Mouse (Mus musculus) heart, adult 18-20 months (tissue): ENCODE results near the gene Etfa. TPM values are rescaled to one million over a fixed set of nuclear protein-coding genes. Genes with fewer than 3 reads are reported as not detected.
A peak's percentile ranks its signal among the peaks of the same experiment; 100 is the strongest.

Experiments
- DNase-seq, 2 experiments: peaks; one replicate each; pipeline ENCODE4 v3.0.0; 2021 to 2022; ENCODE audit warnings: mixed read lengths in 1 of 2
- total RNA-seq, 2 experiments: library from RNA; stranded (reverse); gene quantifications; 2 replicates each; pipeline ENCODE4 v1.2.3; 2021

Etfa gene
- total RNA-seq, 2 experiments from 2014 or later, result 1,027 to 1,034 TPM

- DNase-seq, result peak; percentile 69 to 78
These were observed 486 bp downstream of the Etfa start for GRCm38 (mm10) chr9:55511521-55511993.

DNA sequence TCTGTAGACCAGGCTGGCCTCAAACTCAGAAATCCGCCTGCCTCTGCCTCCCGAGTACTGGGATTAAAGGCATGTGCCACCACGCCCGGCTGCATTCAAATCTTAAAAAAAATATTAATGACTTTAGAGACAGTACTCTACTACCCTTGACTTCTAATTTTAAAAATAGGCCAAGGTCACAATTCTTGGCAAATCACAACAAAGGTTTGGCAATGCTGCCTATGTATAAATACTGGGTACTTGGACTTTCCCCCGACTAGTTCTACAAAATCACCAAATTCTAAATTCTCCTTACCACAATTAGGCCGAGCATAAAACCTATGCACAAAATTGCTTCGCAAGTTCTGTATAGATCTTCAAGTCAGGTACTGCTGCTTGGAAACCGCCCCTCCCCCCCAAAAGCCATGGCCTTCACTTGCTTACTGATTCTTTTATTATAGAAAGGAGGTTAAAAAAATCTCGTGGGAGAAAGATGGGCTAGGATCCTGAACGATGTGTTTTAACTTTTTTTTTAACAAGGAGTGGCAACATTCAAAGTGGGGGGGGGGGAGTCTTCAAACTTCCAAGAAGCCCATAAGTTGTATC is 1.3 kb downstream of the Etfa start:
- peak; percentile 45 to 48 for DNase-seq

GRCm38 (mm10) chr9:55509731-55510130 is 2.3 kb downstream of the Etfa start:
- DNase-seq, result no peak

GRCm38 (mm10) chr9:55508701-55509100 is 3.3 kb downstream of the Etfa start:
- peak; percentile 52 to 58 for DNase-seq

DNA sequence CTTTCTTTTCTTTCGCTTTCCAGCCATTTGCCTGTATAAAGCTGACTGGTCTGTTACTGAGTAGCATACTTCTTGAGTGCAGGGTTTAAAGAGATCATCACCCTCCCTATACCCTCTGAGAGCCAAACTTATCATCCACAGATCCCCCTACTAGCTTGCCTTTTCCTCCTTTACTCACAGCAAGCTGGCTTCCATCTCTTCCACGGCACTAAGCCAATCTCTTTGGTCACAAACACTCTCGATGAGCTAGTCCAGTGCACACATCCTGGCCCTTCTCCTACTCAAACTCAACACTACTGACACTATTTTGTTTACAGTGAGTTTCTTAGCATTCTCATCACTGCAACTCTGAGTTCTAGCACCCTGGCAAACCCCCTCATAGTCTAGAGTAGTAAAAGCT is 4.1 kb downstream of the Etfa start:
- peak; percentile 72 to 82 for DNase-seq

DNA sequence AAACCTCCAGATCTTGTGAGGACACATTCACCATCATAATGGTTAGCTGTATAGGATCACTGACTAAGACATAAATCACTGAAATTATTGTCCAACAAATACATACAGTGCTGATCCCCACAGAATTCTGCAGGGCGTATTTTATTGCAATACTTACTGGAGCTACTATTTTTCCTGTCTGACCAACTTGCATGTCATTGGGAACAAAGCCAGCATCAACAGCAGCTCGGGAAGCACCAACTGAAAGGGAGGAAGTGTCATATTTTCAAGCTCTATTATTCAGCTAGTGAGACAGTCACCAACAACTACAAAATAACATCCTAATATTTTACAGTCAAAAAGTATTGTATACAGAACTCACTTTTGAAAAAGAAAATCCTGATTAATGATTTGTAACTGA is 29.9 kb downstream of the Etfa start:
- peak; percentile 26 to 27 for DNase-seq

GRCm38 (mm10) chr9:55478699-55479098 is 33.3 kb downstream of the Etfa start:
- DNase-seq, result no peak

DNA sequence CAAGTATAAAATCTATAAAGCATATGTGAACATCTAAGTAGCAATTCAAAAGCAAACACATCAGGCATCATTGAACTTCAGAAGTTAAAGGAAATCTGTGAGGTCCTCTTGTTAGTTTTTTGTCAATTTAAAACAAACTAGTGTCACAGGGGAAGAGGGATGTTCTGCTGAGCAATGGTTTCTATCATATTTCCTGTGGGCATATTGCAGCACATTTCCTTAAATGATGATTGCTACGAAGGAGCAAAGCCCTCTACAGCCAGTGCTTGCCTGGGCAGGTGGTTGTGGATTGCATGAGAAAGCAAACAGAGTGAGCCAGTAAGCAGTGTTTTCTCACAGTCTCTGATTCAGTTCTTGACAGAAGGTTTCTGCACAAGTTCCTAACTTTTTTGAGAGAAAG is 36.0 kb downstream of the Etfa start:
- no peak for DNase-seq

- DNase-seq, result peak in 1 of 2 experiments; percentile 26
These were observed 43.6 kb downstream of the Etfa start for GRCm38 (mm10) chr9:55468397-55468796.

- DNase-seq, result no peak
These were observed 58.7 kb downstream of the Etfa start for GRCm38 (mm10) chr9:55453366-55453765.

DNA sequence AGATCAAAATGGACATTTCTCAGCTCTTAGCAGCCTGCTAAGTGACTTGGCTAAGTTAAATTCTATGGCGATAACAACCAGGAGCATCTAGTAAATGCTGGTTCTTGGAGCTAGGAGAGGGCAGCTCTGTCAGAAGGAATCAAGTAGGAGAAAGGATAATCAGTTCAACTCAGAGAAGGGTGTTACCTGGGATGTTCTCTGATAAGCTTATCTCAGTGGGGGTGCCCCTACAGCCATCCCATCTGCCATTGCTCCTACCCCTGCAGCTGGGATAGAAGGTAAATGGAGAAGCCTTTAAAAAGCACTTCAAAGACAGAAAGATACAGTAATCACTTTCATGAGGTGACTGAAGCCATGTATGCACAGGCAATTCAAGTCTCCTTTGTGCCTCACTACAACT is 59.1 kb downstream of the Etfa start:
- DNase-seq, result no peak

DNA sequence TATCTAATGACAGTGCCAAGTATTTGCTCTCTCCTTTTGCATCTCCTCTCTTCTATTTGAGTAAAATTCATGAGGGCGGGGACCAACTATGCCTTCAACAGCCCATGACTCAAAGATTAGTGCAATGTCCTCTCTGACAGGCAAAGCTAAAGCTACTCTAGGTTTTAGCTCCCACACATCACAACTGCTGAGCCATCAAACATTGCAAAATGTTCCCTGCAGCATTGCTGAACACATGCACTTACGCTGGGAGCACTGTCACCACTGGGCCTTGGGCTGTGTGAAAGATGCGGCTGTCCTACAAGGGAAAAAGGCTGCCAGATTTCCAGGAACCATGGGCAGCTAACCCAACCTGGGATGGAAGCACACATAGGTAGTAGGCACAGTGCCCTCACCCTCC is 60.6 kb downstream of the Etfa start:
- DNase-seq, result no peak

- no peak for DNase-seq
These were observed 62.0 kb downstream of the Etfa start for GRCm38 (mm10) chr9:55450035-55450434.

- no peak for DNase-seq
These were observed 62.9 kb downstream of the Etfa start for GRCm38 (mm10) chr9:55449108-55449507.

DNA sequence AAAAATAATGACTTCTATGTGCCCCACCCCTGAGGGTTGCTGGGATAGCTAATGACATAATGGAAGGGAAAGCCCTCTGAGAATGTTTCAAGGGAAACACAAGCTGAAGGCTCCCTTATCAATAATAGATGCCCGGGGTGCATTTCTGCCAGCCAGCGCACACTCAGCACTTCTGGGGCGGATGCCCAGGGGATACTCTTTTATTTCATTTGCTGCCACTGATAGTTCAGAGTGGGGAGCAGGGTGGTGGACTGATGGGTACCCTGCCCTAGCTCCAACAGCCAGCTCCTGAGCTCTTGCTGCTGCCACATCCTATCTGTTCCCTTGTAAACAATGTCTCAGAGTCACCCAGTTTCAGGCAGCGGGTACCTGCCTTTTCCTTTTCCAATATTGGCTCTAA is 64.5 kb downstream of the Etfa start:
- no peak for DNase-seq

DNA sequence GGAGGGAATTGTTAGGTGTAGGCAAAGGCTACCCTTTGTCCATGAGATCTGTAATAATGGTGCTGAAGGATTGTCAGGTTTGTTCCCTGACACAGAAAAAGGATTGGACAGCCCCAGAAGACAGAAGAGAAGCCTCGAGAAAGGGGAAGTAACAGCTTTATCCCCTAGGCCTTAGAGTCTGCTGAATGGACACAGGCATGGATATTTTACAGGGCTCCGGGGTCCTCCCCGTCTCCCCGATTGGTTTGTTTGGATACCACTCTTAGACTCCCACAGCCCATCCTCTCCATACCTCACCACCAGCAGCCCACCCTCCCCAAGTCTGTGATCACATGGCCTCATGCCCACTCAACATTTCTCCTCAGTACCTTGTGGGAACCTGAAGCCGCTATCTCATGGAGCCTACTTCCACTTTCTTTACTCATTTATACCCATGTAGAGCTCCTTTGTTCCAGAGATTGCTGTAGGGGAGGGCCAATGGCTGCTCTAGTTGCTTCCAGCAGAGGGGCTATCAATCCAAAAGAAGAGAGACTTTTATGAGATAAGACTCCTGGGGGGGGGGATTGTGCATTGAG is 72.8 kb downstream of the Etfa start:
- DNase-seq, result no peak

- no peak for DNase-seq
These were observed 73.6 kb downstream of the Etfa start for GRCm38 (mm10) chr9:55438433-55438832.

DNA sequence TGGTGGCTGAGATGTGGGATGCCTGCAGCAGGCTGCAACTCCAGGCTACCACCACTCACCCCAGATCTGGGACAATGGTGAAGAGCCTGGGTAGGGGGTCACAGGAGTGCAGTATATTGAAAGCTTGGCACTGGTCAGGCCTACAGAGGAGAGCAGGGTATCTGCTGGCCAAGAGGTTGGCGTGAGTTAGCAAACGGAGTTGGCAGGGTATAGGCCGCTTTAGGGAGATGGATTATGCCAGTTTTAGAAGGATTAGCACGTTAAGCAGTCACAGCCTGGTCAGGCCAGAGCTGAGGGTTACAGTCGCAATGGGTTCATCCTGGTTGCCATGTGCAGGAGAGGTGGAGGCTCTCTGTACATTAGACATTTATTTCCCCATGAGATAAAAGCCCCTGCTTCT is 78.2 kb downstream of the Etfa start:
- DNase-seq, result no peak

- DNase-seq, result no peak
These were observed 79.4 kb downstream of the Etfa start for GRCm38 (mm10) chr9:55432306-55433289.

- no peak for DNase-seq
These were observed 81.9 kb downstream of the Etfa start for GRCm38 (mm10) chr9:55430133-55430532.

- peak; percentile 70 to 77 for DNase-seq
These were observed 82.6 kb downstream of the Etfa start for GRCm38 (mm10) chr9:55429242-55429975.

- peak in 1 of 2 experiments; percentile 38 for DNase-seq
These were observed 86.7 kb downstream of the Etfa start for GRCm38 (mm10) chr9:55425271-55425810.
